Mouse (Mus musculus): ENCODE results near the gene Mpzl2.

- TF ChIP-seq CTCF (IDR thresholded peaks at IDR 0.05; ENCODE audit: extremely low read depth, insufficient read depth, insufficient read length, insufficient replicate concordance), result no peak
- no peak for TF ChIP-seq POLR2A (IDR thresholded peaks at IDR 0.05; ENCODE audit: low read depth, low read length)
Observed at GRCm38 (mm10) chr9:45062677-45063076, 23.1 kb downstream of the Mpzl2 start.
